Mouse (Mus musculus): ENCODE results near the gene Wdr12. TPM values are rescaled to one million over a fixed set of nuclear protein-coding genes. Genes with fewer than 3 reads are reported as not detected.

The Wdr12 gene
- total and polyA plus RNA-seq, 3 experiments, result 82.7 to 420 (median 94.4) TPM

DNA sequence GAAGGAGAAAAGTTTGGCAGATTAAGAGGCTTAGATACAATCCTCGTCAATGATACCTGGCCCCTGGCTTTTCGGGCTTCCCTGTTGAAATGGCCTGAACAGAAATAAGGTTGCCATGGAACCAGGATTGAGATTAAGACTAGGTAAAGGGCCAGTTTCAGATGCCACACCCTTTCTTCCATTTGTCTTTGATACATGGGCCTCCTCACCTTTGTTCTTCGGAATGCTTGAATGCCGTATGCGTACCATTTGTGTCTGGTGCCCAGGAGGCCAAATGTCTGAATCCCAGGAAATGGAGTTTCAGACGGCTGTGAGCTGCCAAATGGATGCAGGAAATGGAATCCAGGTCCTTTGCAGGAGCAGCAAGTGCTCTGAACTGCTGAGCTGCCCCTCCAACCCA is 22.0 kb downstream of the Wdr12 start:
- Histone ChIP-seq H3K9ac (ENCODE audit: control insufficient read depth, low read depth, low read length, poor library complexity, severe bottlenecking) (no peak overlapping the region), H3K9me3 (replicated peaks; ENCODE audit: insufficient read depth, low read length) (no peaks in the 10 kb centered on the region), H3K27ac (ENCODE audit: control insufficient read depth, low read depth, low read length) (no peak overlapping the region), H3K4me3 (ENCODE audit: control insufficient read depth in 1 of 2, insufficient read depth in 1 of 2, low read depth in 2 of 2, low read length in 2 of 2) (no peak overlapping the region), H3K36me3 (ENCODE audit: control insufficient read depth in 1 of 2, insufficient read depth in 2 of 2, low read length in 2 of 2) (peaks cover 0 to 34% of the 10 kb centered on the region in 2 experiments; a peak in 2 of 4 replicates), H3K4me1 (ENCODE audit: control insufficient read depth in 1 of 2, insufficient read depth in 2 of 2, low read length in 2 of 2) (no peaks in the 10 kb centered on the region), H3K27me3 (ENCODE audit: control insufficient read depth in 1 of 2, insufficient read depth in 2 of 2, low read length in 2 of 2) (no peaks in the 10 kb centered on the region), H3K79me2 (ENCODE audit: control insufficient read depth, insufficient read depth, low read length, poor library complexity) (no peaks in the 10 kb centered on the region)
- DNase-seq (ENCODE audit: low read depth, low spot score), result no peak
- TF ChIP-seq ELF1 (IDR thresholded peaks at IDR 0.05; ENCODE audit: low read depth, low read length) (no peak), POLR2AphosphoS2 (IDR thresholded peaks at IDR 0.05; ENCODE audit: low read length) (no peak; the same call in 1 of the 2 replicates), MEF2A (IDR thresholded peaks at IDR 0.05; ENCODE audit: extremely low read depth, insufficient replicate concordance, low read depth, low read length, poor library complexity, severe bottlenecking) (no peak), ETS1 (IDR thresholded peaks at IDR 0.05; ENCODE audit: low read depth, low read length) (no peak), MXI1 (IDR thresholded peaks at IDR 0.05; ENCODE audit: low read depth, low read length) (no peak), UBTF (IDR thresholded peaks at IDR 0.05; ENCODE audit: borderline replicate concordance, insufficient read depth, low read depth, low read length) (no peak)

DNA sequence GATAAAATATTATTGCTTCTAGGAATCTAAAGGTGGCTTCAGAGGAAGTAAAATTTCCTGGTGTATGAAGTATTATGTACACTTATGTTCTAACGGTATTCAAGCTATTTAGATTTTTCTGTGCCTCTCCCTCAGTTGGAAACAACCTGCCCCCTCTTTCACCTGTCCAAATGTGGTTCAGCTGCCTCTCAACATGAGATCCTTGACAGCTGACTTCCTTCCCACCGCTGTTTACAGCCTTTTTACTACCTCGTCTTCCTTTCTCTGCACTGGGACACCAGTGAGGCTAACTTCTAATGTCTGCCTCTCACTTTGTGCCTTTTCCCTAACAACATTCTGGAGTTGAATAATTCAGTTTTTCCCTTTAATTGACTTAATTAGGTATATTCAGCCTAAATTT is 22.9 kb downstream of the Wdr12 start:
- Histone ChIP-seq H3K4me1 (ENCODE audit: control insufficient read depth in 1 of 2, insufficient read depth in 2 of 2, low read length in 2 of 2) (no peaks in the 10 kb centered on the region), H3K9ac (ENCODE audit: control insufficient read depth, low read depth, low read length, poor library complexity, severe bottlenecking) (no peak overlapping the region), H3K27ac (ENCODE audit: control insufficient read depth, low read depth, low read length) (no peak overlapping the region), H3K4me3 (ENCODE audit: control insufficient read depth in 1 of 2, insufficient read depth in 1 of 2, low read depth in 2 of 2, low read length in 2 of 2) (no peak overlapping the region), H3K9me3 (replicated peaks; ENCODE audit: insufficient read depth, low read length) (no peaks in the 10 kb centered on the region), H3K27me3 (ENCODE audit: control insufficient read depth in 1 of 2, insufficient read depth in 2 of 2, low read length in 2 of 2) (no peaks in the 10 kb centered on the region), H3K79me2 (ENCODE audit: control insufficient read depth, insufficient read depth, low read length, poor library complexity) (no peaks in the 10 kb centered on the region), H3K36me3 (ENCODE audit: control insufficient read depth in 1 of 2, insufficient read depth in 2 of 2, low read length in 2 of 2) (peaks cover 0 to 28% of the 10 kb centered on the region in 2 experiments; a peak in 2 of 4 replicates)
- DNase-seq (ENCODE audit: low read depth, low spot score), result no peak
- TF ChIP-seq TBP (IDR thresholded peaks at IDR 0.05; ENCODE audit: low read depth, low read length) (no peak), MEF2A (IDR thresholded peaks at IDR 0.05; ENCODE audit: extremely low read depth, insufficient replicate concordance, low read depth, low read length, poor library complexity, severe bottlenecking) (no peak), CHD2 (IDR thresholded peaks at IDR 0.05; ENCODE audit: low read length) (no peak)

GRCm38 (mm10) chr1:60074935-60075334 is 23.5 kb downstream of the Wdr12 start:
- DNase-seq (ENCODE audit: low read depth, low spot score), result no peak
- no peaks in the 10 kb centered on the region for H3K4me1 ChIP-seq (ENCODE audit: control insufficient read depth in 1 of 2, insufficient read depth in 2 of 2, low read length in 2 of 2)
- TF ChIP-seq POLR2AphosphoS2 (IDR thresholded peaks at IDR 0.05; ENCODE audit: low read length) (no peak), JUND (IDR thresholded peaks at IDR 0.05; ENCODE audit: low read depth, low read length) (no peak), TAL1 (IDR thresholded peaks at IDR 0.05; ENCODE audit: low read length) (no peak), RCOR1 (IDR thresholded peaks at IDR 0.05; ENCODE audit: low read depth, low read length) (no peak)
- H3K36me3 ChIP-seq (ENCODE audit: control insufficient read depth in 1 of 2, insufficient read depth in 2 of 2, low read length in 2 of 2), result peaks cover 4 to 25% of the 10 kb centered on the region in 2 experiments
- no peaks in the 10 kb centered on the region for H3K27me3 ChIP-seq (ENCODE audit: control insufficient read depth in 1 of 2, insufficient read depth in 2 of 2, low read length in 2 of 2)
- H3K27ac ChIP-seq (ENCODE audit: control insufficient read depth, low read depth, low read length), result no peak overlapping the region
- H3K79me2 ChIP-seq (ENCODE audit: control insufficient read depth, insufficient read depth, low read length, poor library complexity), result no peaks in the 10 kb centered on the region
- no peak overlapping the region for H3K4me3 ChIP-seq (ENCODE audit: control insufficient read depth in 1 of 2, insufficient read depth in 1 of 2, low read depth in 2 of 2, low read length in 2 of 2)
- no peaks in the 10 kb centered on the region for H3K9me3 ChIP-seq (replicated peaks; ENCODE audit: insufficient read depth, low read length)
- no peak overlapping the region for H3K9ac ChIP-seq (ENCODE audit: control insufficient read depth, low read depth, low read length, poor library complexity, severe bottlenecking)

Data from MEL (cell line).